Mouse (Mus musculus) heart, embryonic 13.5 days (tissue): ENCODE results near the gene Ptprg. TPM values are rescaled to one million over a fixed set of nuclear protein-coding genes. Genes with fewer than 3 reads are reported as not detected.

Experiments used
- ATAC-seq: fragments of 200-750 bp; cut with Nextera tagmentation; 2 replicates; pipeline ENCODE4 v1.8.0; 2017; ENCODE audit warnings: moderate TSS enrichment; ENCODE audit not compliant: insufficient number of reproducible peaks, low FRiP score, low TSS enrichment; ENCODE audit errors: extremely low read depth
- H3K27ac ChIP-seq: fragments of 300-500 bp; sonication (generic); replicated peaks from 2 replicates; pipeline ENCODE4 v1.5.1; 2015; ENCODE audit warnings: moderate library complexity, mild to moderate bottlenecking, inconsistent platforms
- H3K27me3 ChIP-seq: fragments of 300-500 bp; sonication (generic); replicated peaks from 2 replicates; pipeline ENCODE4 v1.6.1; 2015; ENCODE audit warnings: mild to moderate bottlenecking, inconsistent platforms
- H3K36me3 ChIP-seq: fragments of 300-500 bp; sonication (generic); 2 replicates; pipeline ENCODE4 v1.6.1; 2015; ENCODE audit warnings: mild to moderate bottlenecking, inconsistent platforms
- H3K4me1 ChIP-seq: fragments of 300-500 bp; sonication (generic); 2 replicates; pipeline ENCODE4 v1.6.1; 2015; ENCODE audit warnings: inconsistent platforms
- H3K4me2 ChIP-seq: fragments of 300-500 bp; sonication (generic); 2 replicates; pipeline ENCODE4 v1.6.1; 2015; ENCODE audit warnings: inconsistent platforms, mild to moderate bottlenecking, moderate library complexity
- H3K4me3 ChIP-seq: fragments of 300-500 bp; sonication (generic); 2 replicates; pipeline ENCODE4 v1.5.1; 2015; ENCODE audit warnings: moderate library complexity, mild to moderate bottlenecking, inconsistent platforms
- H3K9ac ChIP-seq: fragments of 300-500 bp; sonication (generic); 2 replicates; pipeline ENCODE4 v1.6.1; 2015; ENCODE audit warnings: inconsistent platforms, mild to moderate bottlenecking, moderate library complexity
- H3K9me3 ChIP-seq: fragments of 300-500 bp; sonication (generic); 2 replicates; pipeline ENCODE4 v1.6.1; 2016; ENCODE audit warnings: inconsistent platforms
- WGBS: fragments of 180-500 bp; shearing (Covaris S2); methylation state at CpG from one replicate; pipeline ENCODE4 v1.1.7; 2015; ENCODE audit warnings: mixed read lengths; 5-methylcytosine and 5-hydroxymethylcytosine counted together
- polyA plus RNA-seq: library from polyadenylated mRNA; unstranded; fragments of >200 nt; fragmentation: Nextera tagmentation; extraction: Ambion mirVana; gene quantifications from 2 replicates; pipeline ENCODE4 v1.2.1, GENCODE M21; 2015

Gene Ptprg
- polyA plus RNA-seq, 1 experiment from 2014 or later, result 18.3 TPM

DNA sequence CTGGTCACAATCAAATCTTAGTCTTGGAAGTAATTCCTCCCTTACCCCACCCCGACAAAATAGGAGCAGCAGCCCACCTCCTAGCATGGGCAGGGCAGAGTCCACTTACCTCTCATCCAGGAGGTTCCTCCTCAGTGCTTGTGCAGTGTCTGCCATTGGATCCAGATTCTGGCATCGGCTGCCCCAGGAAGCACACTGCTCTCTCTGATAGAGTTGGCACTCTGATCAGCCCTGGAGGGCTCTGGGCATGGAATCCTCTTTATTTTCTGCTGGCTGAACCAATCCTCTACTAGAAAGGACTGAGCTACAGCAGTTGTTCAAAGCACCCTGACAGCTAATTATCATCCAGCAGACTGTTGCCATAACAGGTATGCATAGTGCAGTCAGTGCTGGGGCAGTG is 272.2 kb downstream of the Ptprg start:
- Histone ChIP-seq H3K27ac (no peak overlapping the region), H3K9me3 (no peaks in the 10 kb centered on the region), H3K36me3 (no peaks in the 10 kb centered on the region), H3K9ac (no peak overlapping the region), H3K4me2 (no peak overlapping the region), H3K4me3 (no peak overlapping the region), H3K4me1 (0 out of 2 replicates have a peak, but pooled peaks cover 6% of the 10 kb centered on the region), H3K27me3 (no peaks in the 10 kb centered on the region)
- ATAC-seq, result no peak
- 78% methylated on average over 2 of the region's 2 CpGs for WGBS

DNA sequence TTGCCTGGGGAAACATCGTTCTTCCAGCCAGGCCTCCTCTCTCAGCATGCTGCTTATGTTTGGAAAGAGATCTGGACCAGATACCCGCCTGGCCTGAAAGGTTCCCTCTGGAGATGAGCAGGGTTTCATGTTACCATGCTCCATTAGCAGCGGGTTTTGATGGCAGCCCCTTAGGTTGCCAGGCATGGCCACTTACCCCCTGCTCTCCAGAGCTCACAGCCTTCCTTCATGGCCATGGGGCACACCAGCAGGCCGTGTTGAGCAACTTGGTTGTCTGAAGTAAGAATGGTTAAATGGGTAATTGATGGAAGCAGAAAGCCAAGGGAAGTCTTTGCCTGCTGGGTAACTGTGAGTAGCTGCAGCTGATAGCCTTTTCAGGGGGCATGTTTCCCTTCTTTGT is 274.8 kb downstream of the Ptprg start:
- ATAC-seq, result no peak
- 48% methylated on average over 4 of the region's 4 CpGs for WGBS
- no peaks in the 10 kb centered on the region for H3K27me3 ChIP-seq

GRCm38 (mm10) chr14:11833678-11834077 is 280.3 kb downstream of the Ptprg start:
- Histone ChIP-seq H3K27ac (no peak overlapping the region), H3K4me2 (no peak overlapping the region), H3K9ac (no peak overlapping the region), H3K4me3 (no peak overlapping the region), H3K4me1 (peaks cover 6% of the 10 kb centered on the region; the same call in 1 of the 2 replicates), H3K9me3 (no peaks in the 10 kb centered on the region), H3K36me3 (no peaks in the 10 kb centered on the region), H3K27me3 (no peaks in the 10 kb centered on the region)
- WGBS, result 91% methylated on average over 3 of the region's 3 CpGs
- no peak for ATAC-seq

More for the DNA sequence above, 274.8 kb downstream of the Ptprg start:
- H3K4me3 ChIP-seq, result no peak overlapping the region
- H3K9ac ChIP-seq, result no peak overlapping the region
- H3K4me1 ChIP-seq, result 0 out of 2 replicates have a peak, but pooled peaks cover 6% of the 10 kb centered on the region
- H3K36me3 ChIP-seq, result no peaks in the 10 kb centered on the region
- no peak overlapping the region for H3K27ac ChIP-seq
- no peak overlapping the region for H3K4me2 ChIP-seq
- no peaks in the 10 kb centered on the region for H3K9me3 ChIP-seq

GRCm38 (mm10) chr14:11835706-11836445 is 282.5 kb downstream of the Ptprg start:
- ATAC-seq, result no peak
- H3K36me3 ChIP-seq, result no peaks in the 10 kb centered on the region
- peaks cover 6% of the 10 kb centered on the region; the same call in 1 of the 2 replicates for H3K4me1 ChIP-seq
- H3K27ac ChIP-seq, result no peak overlapping the region
- no peak overlapping the region for H3K4me2 ChIP-seq
- no peak overlapping the region for H3K4me3 ChIP-seq
- 76% methylated on average over 12 of the region's 12 CpGs for WGBS
- H3K9me3 ChIP-seq, result no peaks in the 10 kb centered on the region
- no peak overlapping the region for H3K9ac ChIP-seq
- no peaks in the 10 kb centered on the region for H3K27me3 ChIP-seq

GRCm38 (mm10) chr14:11837714-11838113 is 284.4 kb downstream of the Ptprg start:
- no peaks in the 10 kb centered on the region for H3K9me3 ChIP-seq
- peaks cover 11% of the 10 kb centered on the region; the same call in 1 of the 2 replicates for H3K4me1 ChIP-seq
- ATAC-seq, result no peak
- H3K4me2 ChIP-seq, result no peak overlapping the region
- no peaks in the 10 kb centered on the region for H3K36me3 ChIP-seq
- H3K4me3 ChIP-seq, result no peak overlapping the region
- no peak overlapping the region for H3K27ac ChIP-seq
- no peaks in the 10 kb centered on the region for H3K27me3 ChIP-seq
- H3K9ac ChIP-seq, result no peak overlapping the region
- 83% methylated on average over 1 of the region's 1 CpGs for WGBS

GRCm38 (mm10) chr14:11841621-11842020 is 288.3 kb downstream of the Ptprg start:
- Histone ChIP-seq H3K27me3 (no peaks in the 10 kb centered on the region), H3K9me3 (no peaks in the 10 kb centered on the region), H3K4me2 (no peak overlapping the region), H3K36me3 (no peaks in the 10 kb centered on the region), H3K9ac (no peak overlapping the region), H3K4me1 (peaks cover 11% of the 10 kb centered on the region; the same call in 1 of the 2 replicates), H3K4me3 (no peak overlapping the region), H3K27ac (no peak overlapping the region)
- no peak for ATAC-seq
- WGBS, result 61% methylated on average over 4 of the region's 4 CpGs

- Histone ChIP-seq H3K27me3 (no peaks in the 10 kb centered on the region), H3K36me3 (no peaks in the 10 kb centered on the region), H3K9ac (no peak overlapping the region), H3K9me3 (no peaks in the 10 kb centered on the region), H3K4me2 (no peak overlapping the region), H3K4me3 (no peak overlapping the region), H3K27ac (no peak overlapping the region), H3K4me1 (peaks cover 1% of the 10 kb centered on the region)
- WGBS, result 77% methylated on average over 3 of the region's 3 CpGs
- ATAC-seq, result no peak
Measured at GRCm38 (mm10) chr14:11852896-11853295, 299.6 kb downstream of the Ptprg start.

- Histone ChIP-seq H3K27me3 (no peaks in the 10 kb centered on the region), H3K4me2 (no peak overlapping the region), H3K9me3 (no peaks in the 10 kb centered on the region), H3K4me3 (no peak overlapping the region), H3K4me1 (peaks cover 17% of the 10 kb centered on the region), H3K36me3 (no peaks in the 10 kb centered on the region), H3K27ac (no peak overlapping the region), H3K9ac (no peak overlapping the region)
- ATAC-seq, result no peak
Measured at GRCm38 (mm10) chr14:11855499-11855898, 302.2 kb downstream of the Ptprg start.

- no peak for ATAC-seq
- Histone ChIP-seq H3K4me3 (no peak overlapping the region), H3K36me3 (no peaks in the 10 kb centered on the region), H3K27me3 (no peaks in the 10 kb centered on the region), H3K9ac (no peak overlapping the region), H3K4me1 (peaks cover 27% of the 10 kb centered on the region), H3K27ac (no peak overlapping the region), H3K4me2 (no peak overlapping the region), H3K9me3 (no peaks in the 10 kb centered on the region)
- WGBS, result 61% methylated on average over 3 of the region's 3 CpGs
Measured at GRCm38 (mm10) chr14:11857928-11858481, 304.7 kb downstream of the Ptprg start.

- ATAC-seq, result no peak
- H3K27me3 ChIP-seq, result no peaks in the 10 kb centered on the region
- no peaks in the 10 kb centered on the region for H3K36me3 ChIP-seq
- H3K27ac ChIP-seq, result peak overlapping the region; percentile 79
- no peaks in the 10 kb centered on the region for H3K9me3 ChIP-seq
- no peak overlapping the region for H3K9ac ChIP-seq
- H3K4me3 ChIP-seq, result no peak overlapping the region
- H3K4me2 ChIP-seq, result no peak overlapping the region; the same call in 1 of the 2 replicates
- H3K4me1 ChIP-seq, result peaks cover 51% of the 10 kb centered on the region
- WGBS, result 38% methylated on average over 3 of the region's 3 CpGs
Measured at GRCm38 (mm10) chr14:11863286-11863685, 310.0 kb downstream of the Ptprg start.

GRCm38 (mm10) chr14:11864840-11865239 is 311.5 kb downstream of the Ptprg start:
- H3K36me3 ChIP-seq, result no peaks in the 10 kb centered on the region
- H3K4me1 ChIP-seq, result peaks cover 45% of the 10 kb centered on the region
- H3K27ac ChIP-seq, result no peak overlapping the region
- 50% methylated on average over 3 of the region's 3 CpGs for WGBS
- no peak overlapping the region for H3K4me2 ChIP-seq
- no peak overlapping the region for H3K9ac ChIP-seq
- H3K4me3 ChIP-seq, result no peak overlapping the region
- no peaks in the 10 kb centered on the region for H3K9me3 ChIP-seq
- ATAC-seq, result no peak
- no peaks in the 10 kb centered on the region for H3K27me3 ChIP-seq

- no peak overlapping the region for H3K4me3 ChIP-seq
- H3K4me2 ChIP-seq, result 0 out of 2 replicates have a peak overlapping the region, but pooled peaks have one; percentile 3
- H3K36me3 ChIP-seq, result no peaks in the 10 kb centered on the region
- H3K9me3 ChIP-seq, result no peaks in the 10 kb centered on the region
- no peak overlapping the region for H3K9ac ChIP-seq
- peak overlapping the region; percentile 13; the same call in 1 of the 2 replicates for H3K27ac ChIP-seq
- ATAC-seq, result no peak
- 27% methylated on average over 5 of the region's 5 CpGs for WGBS
- peaks cover 45% of the 10 kb centered on the region for H3K4me1 ChIP-seq
- H3K27me3 ChIP-seq, result no peaks in the 10 kb centered on the region
Measured at GRCm38 (mm10) chr14:11865332-11865731, 312.0 kb downstream of the Ptprg start.
